Mouse (Mus musculus): Measurements from ENCODE around the gene Sdr9c7. TPM values are rescaled to one million over a fixed set of nuclear protein-coding genes. Genes with fewer than 3 reads are reported as not detected.
"Not testable (repeated sequence)": the region's sequence is repeated elsewhere in the genome, so short reads cannot be mapped to it uniquely, and the experiment has no call there.

Gene Sdr9c7
- not detected for total RNA-seq (2021)

DNA sequence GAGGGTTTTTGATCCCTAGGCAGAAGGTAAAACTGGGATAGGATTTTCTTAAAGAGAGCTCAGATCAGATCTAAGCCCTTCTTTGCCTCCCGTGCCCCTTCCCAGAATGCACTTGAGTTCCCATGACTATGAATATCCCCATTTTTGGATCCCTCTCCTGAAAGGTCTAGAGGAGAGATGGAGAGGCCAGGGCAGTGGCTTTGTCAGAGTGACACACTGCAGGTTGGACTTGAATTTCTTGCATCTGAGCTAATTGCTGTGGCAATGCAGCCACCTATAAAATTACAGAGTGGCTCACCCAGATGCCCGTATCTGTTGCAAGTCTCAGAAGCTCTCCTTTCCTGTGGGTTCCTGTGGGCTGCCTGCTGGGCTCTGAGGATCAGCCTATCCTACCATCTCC is at the start of gene Sdr9c7:
Gene Sdr9c7, plus strand, starts transcription at position 301 of the 400 bp plus-strand sequence.
- no peak for DNase-seq
- intact Hi-C loops (cut with DNase I), result no loop called here

DNA sequence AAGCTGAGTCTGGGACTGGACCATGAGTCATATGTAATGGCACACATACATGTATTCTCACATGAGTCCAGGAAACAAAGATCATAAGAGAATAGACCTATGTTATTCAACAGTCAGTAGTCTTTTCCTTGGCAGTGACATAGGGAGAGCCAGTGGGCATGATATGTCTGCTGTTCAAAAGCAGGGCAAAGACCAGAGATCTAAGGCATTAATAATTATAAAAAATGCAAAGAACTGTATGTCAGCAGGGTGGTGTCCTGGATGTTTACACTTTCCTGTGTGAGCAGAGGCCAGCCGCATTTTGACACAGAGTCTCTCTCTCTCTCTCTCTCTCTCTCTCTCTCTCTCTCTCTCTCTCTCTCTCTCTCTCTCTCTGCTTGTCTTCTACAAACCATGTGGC is 48.7 kb upstream of the Sdr9c7 start, which contains the start of gene Rdh19:
Gene Rdh19, plus strand, starts transcription at position 301 of the 400 bp plus-strand sequence.
- intact Hi-C loops (cut with DNase I), result no loop called here
- no peak for DNase-seq

DNA sequence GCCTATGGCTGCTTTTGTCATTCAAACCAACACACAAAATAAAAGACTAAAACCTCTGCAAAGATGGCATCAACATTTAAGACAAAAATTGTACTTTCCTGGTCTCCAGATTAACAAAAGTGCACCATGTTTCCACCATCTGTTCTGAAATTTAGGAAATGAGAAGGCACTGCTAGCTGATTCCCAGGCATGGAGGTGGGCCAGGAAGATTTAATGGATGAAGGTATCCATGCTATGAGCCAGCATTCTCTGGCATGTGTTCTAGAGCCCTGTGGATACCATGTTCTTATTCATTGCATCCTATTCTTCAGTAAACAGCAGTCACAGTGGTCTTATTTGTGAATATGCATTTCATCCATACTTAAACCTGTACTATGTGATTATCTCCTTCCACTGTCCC is 41.9 kb upstream of the Sdr9c7 start:
- intact Hi-C loops (cut with DNase I), result no loop called here
- DNase-seq, result no peak

DNA sequence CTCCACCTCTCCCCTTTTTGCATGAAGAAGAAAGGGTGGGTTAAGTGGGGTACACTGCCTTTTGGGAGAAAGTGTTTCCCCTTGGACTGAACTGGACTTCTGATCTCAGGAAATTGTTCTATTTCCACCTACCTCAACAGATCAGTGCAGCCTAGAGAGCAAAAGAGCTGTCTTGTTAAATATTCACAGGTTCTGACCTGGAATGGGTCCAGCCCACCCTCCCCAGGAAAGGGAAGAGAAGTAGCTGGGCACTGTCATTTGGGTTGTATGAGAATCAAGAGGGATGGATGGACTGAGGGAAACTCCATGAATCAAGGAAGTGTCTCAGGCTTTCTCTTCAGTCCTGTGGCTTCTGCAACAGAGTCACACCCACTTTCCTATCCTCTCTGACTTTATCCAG is 33.4 kb upstream of the Sdr9c7 start:
- no peak for DNase-seq
- intact Hi-C loops (cut with DNase I), result no loop called here

DNA sequence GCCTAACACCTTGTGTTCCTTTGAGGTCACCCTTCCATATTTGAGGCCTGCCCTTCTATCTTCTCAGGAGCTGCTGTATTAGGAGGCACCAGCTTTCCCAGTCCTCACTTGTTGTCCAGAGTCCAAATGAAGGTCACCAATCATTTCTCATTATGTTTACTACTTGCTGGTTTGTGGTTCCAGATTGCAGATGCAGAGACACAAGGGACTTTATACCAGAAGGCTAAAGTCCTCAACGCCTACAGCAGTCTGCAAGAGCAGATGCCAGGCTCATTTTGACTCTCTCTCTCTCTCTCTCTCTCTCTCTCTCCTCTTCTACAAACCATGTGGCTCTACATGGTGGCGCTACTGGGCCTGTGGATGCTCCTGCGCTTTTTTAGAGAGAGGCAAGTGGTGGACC is 32.1 kb upstream of the Sdr9c7 start, which contains the start of gene Rdh16f2:
Gene Rdh16f2, plus strand, starts transcription at position 243 of the 400 bp plus-strand sequence.
- DNase-seq, result no peak
- intact Hi-C loops (cut with DNase I), result no loop called here

DNA sequence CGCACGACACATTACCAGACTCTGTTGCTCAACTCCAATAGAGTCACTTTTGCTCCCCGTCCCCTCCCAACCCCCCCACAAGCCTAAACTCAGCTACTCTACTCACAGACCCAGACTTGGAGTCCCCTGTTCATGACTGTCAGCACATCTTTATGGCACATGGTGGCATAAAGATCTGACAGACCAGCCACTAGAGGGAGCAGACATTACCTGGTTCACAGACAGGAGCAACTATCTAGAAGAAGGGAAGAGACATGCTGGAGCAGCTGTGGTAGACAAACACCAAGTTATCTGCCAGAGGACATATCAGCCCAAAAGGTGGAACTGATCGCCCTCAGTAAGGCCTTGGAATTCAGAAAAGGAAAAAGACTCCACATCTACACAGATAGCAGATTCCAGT is 25.8 kb upstream of the Sdr9c7 start:
- DNase-seq, result no peak

DNA sequence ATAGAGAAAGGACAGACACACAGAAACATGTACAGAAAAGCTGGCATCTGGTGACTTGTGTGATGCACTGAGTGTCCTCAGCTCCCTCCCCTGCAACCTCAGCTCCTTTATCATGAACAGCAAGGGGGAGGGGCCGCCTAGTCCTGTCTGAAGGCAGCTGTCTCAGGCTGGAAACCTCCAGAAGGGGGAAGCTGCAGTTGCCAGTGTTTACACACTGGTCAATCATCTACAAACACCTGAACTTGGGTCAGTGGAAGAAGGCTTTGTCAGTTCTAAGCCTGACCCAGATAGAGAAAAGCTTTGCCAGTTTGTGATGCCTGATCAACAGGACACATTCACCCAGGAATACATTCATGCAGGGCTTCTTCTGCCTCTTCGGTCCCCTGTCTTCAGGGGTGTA is 20.6 kb upstream of the Sdr9c7 start:
- no peak for DNase-seq
- intact Hi-C loops (cut with DNase I), result no loop called here

More for the DNA sequence above, 25.8 kb upstream of the Sdr9c7 start:
- intact Hi-C loops (cut with DNase I), result no loop called here

DNA sequence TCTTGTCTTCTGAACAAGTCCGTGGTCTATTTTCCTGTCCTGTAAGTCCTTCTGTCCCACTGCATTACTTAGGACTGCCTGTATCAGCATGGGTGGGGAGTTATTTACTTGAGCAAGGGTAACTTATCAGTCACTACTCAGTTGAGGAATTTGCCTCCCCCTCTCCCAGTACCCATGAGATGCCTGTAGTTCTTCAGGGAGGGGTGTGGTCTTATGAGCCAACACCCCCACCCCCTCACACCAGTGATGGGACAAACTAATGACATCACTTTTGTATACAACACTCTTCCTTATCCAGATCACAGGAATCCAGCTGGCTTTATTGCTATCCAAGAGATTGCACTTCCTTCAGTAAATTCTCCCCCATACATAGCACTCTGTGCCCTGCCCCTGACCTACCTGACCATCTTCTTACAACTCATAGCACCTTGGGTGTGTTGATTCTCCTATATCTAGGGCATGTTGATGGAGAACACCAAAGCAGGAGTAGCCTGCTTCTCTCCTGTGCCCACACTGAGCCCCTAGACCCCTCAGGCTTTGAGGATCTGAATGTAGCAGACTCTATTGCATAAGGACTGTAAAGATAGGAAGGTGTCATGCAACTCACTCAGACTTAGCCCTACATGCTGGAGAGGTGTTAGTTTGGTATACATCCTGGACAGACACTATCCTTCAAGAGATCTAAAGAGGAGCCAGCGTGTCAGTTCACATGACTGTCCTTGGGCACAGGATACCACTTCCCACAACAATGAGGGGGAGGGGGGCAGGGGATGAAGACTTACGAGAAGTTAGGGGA is 19.9 kb upstream of the Sdr9c7 start:
- intact Hi-C loops (cut with DNase I), result no loop called here
- no peak for DNase-seq

DNA sequence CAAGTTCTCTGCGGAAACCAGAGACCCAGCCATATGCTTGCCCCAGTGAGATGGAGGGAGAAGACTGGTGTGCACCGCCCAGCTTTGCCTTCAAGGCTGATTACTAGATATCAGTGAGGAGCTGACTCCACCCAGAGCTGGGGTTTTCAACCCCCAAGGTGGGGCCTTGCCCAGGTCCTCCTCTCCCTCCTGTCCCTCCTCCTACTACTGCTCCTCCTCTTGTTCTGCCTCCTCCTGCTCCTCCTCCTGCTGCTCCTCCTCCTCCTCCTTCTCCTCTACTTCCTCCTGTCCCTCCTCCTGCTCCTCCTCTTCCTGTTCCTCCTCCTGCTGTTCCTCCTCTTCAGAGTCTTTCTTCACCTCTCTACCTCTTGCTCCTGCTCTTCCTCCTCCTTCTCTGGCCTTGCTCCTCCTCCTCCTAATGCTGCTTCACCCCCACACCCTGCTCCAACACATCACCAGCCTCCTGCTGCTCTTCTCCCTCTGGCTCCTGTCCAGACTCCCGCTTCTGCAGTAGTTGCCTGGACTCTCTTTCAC is 19.1 kb upstream of the Sdr9c7 start:
- DNase-seq, result no peak
- intact Hi-C loops (cut with DNase I), result no loop called here

DNA sequence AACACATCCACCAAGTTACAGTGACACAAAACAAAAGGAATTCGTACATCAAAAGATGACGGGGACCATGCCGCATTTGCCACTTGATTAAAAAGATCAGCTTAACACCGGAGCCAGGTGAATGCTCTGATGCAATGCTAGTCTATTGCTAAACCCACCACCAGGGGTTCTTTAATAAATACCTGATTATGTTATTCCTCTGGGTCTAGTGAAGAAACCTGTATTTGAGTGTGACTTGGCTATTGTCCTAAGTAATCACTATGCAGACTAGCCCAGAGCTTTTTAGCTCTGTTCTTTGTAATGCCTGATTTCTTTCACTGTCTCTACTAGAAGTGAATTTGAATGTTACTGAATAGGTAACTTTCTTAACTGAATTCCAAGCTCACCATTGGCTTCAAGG is 17.3 kb upstream of the Sdr9c7 start:
- DNase-seq, result no peak
- intact Hi-C loops (cut with DNase I), result no loop called here

DNA sequence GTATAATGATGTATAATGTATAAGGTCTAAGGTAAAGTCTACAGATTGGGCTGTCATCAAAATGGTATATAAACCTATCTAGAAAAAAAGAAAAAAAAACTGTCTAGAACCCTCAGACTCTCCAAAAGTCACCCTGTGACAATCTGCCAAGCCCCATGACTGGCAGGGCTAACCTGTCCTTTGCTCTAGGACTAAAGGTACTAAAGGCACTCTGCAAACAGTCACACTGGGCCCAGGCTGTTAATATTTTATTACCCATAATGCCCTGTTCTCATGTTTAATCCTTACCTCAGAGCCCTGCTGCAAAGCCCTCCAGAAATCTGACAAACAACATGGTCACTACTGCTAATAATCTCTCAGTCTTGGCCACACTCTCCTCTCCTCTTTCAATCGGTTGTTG is 11.8 kb upstream of the Sdr9c7 start:
- intact Hi-C loops (cut with DNase I), result no loop called here
- DNase-seq, result no peak

DNA sequence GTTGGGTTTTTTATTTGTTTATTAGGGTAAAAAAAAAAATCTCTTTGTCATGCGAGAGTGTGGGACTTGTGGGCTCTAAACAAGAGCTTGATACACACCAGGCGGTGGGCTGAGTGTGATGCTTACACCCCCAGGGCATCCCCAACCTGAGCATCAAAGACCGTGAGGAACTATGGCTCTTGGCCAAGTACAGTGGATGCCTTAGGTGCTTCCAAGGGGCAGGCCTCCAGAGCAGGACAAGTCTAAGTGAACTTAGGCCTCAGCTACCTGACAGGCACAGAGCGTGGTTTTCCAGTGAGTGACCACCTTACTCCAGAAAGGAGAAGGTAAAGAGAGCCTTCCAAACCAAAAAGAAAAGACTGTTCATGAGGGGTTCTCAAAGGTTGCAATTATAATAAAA is 11.3 kb upstream of the Sdr9c7 start:
- no peak for DNase-seq
- intact Hi-C loops (cut with DNase I), result no loop called here

DNA sequence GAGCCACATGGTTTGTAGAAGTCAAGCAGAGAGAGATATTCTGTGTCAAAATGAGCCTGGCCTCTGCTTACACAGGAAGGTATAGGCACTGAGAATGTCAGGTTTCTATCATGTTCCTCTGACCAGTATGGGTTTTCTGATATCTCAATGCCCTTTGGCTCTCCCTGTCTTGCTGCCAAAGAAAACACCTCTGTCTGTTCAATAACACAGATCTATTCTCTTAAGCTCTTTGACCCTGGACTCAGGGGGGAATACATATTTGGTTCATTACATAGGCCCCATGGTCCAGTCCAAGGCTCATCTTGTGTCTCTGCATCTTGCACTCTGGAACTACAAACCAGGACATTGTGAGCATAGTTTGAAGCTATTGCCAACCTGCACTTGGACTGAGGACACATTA is 9.7 kb upstream of the Sdr9c7 start, which contains the start of gene Rdh7:
Gene Rdh7, minus strand, starts transcription at position 213 of the 400 bp plus-strand sequence.
- no peak for DNase-seq
- intact Hi-C loops (cut with DNase I), result no loop called here

DNA sequence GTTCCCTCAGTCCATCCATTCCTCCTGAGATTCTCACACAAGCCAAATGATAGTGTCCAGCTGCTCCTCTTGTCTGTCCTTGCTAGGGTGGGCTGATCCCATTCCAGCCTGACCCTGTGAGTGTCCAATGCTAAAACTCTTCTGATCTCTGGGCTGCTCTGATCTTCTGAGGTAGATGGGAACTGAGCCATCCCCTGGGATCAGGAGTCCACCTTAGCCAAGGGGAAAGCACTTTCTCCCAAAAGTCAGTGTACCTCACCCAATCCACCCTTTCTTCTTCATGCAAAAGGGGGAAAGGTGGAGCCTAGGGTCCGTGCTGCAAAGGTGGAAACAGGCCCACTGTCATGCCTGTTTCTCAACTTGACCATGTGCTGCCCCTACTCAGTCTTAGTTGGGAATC is 6.8 kb upstream of the Sdr9c7 start:
- intact Hi-C loops (cut with DNase I), result no loop called here
- no peak for DNase-seq

DNA sequence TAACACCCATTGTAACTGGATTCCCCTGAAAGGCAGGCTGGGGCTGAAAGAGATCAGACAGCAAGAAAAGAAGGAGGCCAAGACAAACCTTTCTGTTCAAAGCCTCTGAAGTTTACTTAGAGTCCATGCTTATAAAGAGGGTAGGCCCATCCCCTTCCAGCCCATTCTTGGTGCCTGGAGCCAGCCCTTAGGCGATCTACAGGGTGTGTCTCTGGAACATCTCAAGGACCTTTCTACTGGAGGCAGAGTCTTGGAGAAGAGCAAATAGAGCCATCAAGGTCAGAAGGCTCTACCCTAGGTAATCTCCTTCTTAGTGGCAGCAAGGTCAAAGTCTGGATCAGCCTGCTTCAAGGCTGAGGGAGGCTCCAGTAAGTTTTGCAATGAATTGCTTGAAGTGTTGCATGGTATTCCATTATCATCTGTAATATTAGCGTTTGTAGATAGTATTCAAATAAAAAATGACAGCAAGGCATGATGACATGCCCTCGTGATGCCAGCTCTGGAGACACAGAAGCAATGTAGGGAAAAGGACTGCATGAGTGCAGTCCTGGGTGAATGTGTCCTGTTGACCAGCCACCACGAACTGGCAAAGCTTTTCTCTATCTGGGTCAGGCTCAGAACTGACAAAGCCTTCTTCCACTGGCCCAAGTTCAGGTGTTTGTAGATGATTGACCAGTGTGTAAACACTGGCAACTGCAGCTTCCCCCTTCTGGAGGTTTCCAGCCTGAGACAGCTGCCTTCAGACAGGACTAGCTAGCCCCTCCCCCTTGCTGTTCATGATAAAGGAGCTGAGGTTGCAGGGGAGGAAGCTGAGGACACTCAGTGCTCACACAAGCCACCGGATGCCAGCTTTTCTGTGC is 4.9 kb upstream of the Sdr9c7 start:
- DNase-seq; intact Hi-C loops (cut with DNase I): not testable (repeated sequence)

DNA sequence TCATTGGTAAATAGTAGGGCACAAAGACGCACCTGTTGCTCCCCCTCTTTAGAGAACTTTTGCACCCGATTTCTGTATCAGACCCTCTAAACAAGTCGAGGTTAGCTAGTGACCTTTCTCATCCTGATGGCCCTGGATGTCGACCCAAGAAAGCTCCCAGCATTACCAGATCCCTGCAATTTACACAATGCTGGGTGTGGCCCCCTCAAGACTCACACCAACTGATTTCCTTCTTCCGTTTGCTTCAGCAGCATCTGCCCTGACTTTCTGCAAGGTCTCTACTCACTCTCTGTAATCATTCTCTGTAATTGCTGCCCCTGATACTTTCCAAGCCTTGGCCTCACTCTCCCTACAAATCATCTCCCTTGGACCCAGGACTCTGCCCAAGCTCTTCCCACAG is 1.6 kb upstream of the Sdr9c7 start:
- intact Hi-C loops (cut with DNase I), result no loop called here
- DNase-seq, result no peak

DNA sequence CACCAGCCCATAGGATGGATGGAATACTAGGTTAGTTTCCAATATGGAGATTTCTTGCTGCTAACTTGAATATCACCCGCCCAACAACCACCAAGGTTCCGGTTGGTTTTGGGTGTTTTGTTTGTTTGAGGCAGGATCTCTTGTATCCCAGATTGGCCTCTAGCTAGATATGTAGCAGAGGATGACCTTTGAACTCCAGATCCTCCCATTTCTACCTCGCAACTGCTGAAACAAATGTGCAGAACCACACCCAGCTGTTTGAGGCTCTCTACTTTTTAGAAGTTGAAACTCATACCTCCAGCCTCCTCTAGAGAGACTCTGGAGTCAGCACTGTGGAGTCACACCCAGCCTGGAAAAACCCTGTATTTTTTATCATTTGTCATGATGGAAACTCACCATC is 812 bp upstream of the Sdr9c7 start:
- intact Hi-C loops (cut with DNase I), result no loop called here
- DNase-seq, result no peak

DNA sequence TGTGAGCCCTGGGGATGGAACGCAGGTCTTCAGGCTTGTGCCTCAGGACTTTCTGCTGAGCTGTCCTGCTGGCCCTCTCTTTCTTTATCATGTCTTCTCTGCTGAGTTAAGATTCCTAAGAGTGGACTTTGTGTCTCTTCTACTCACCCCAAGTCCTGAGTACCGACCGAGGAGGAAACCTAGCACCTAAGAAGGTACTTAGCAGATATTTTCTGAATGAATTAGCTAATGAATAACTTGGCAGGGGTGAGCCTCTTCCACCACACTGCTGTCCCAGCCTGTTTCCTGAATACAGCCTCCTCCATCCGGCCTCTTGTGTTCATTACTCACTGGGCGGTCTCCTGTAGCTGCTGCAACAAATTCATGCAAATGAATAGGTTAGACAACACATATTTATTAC is 1.5 kb downstream of the Sdr9c7 start:
- DNase-seq, result no peak
- intact Hi-C loops (cut with DNase I), result no loop called here

DNA sequence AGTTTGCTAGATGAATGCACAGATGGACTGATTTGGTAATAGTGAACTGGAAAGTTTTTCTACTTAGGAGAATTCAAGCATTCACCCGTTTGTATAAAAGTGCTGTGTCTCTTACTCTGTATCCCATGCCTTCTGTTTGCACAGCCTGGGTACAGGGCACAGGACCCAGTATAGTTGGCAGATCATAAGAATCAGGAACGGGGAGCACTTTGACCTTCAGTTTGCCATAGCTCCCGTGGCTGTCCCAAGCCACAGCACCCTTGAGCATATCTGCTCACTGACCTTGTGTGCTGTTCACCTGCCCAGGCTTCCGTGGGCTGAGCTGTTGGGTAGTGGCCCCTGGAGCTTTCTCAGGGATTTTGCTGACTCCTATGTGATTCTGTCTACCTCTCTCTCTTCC is 3.4 kb downstream of the Sdr9c7 start:
- intact Hi-C loops (cut with DNase I), result no loop called here

DNA sequence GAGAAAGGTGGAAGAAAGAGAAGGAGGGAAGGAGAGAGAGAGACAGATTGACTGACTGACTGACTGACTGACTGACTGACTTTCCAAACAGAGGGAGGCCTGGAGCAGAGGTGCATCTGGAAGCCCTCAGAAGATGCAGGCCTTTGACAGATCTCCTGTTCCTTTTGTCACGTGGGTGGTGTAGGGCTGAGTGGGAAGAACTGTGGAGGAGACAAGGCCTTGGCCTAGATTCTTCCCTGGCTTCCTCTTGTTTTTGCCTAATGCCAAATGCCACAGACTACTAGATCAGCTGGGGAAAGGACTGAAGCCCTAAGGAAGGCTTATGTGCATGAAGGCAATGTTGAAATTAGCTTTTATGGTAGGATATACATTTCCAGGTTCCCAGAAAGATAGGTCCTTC is 4.8 kb downstream of the Sdr9c7 start:
- intact Hi-C loops (cut with DNase I), result no loop called here
- DNase-seq, result no peak

More for the DNA sequence above, 3.4 kb downstream of the Sdr9c7 start:
- no peak for DNase-seq

DNA sequence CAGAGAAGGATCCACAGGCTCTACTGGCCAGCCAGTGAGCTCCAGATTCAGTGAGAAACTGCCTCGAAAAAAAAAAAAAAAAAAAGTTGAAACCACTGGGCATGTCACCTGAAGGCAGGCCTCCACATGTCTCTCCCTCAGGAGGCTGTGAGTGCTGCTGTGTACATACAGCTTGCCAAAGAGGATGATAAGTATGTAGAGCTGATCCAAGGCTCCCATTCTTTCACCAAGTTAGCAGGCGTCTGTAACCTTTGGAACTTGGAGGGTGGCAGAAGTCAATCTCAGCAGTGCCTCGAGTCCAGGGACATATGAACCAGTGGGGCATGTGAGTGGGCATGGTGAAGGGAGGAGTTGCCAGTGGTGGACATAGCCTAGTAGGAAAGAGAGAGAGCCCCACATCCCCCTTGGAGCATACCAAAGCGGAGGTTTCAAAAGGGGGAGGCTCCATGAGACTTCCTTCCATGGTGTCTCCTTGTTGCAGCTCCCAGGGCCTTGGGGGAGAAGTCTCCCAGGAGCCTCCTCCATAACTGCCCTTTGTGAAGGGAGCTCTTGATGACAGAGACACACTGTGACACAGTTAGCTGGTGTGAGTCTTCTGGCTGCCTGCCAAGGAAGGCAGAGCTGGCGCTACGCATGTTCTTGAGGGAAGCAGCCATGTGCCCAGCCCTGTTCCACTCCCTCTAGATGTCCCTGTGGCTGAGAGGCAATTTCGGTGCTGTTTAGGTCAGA is 6.6 kb downstream of the Sdr9c7 start:
- DNase-seq, result peak in 1 of 2 experiments; percentile 12
- intact Hi-C loops (cut with DNase I), result no loop called here

Data from heart, postnatal 10 days (tissue).